Mouse (Mus musculus) CD4-positive helper T cell, adult 2 months (primary cell): ENCODE results near the gene Kcnt2.

Experiments
- DNase-seq: peaks from one replicate; pipeline ENCODE4 v3.0.0-alpha.2; 2012; ENCODE audit warnings: low read depth, missing footprints, low spot score

Kcnt2 gene

DNA sequence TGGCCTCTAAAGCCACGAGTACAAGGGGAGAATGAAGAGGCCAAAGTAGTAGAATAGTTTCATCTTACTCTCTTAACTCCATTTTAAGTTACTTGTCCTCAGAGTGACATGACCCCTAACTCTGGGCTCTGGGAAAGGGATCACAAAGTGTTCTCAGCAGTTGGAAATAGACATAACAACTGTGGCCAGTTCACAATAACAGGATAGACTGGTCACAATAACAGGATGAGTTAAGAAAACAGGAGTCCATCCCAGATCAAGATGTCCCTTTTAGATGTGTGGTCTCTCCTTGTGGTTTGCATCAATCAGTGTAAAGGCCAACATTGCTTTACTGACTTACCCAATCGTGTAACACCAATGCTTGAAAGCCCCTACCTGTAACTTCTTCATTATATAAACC lies 132.8 kb downstream of the Kcnt2 start:
- DNase-seq, result no peak

GRCm38 (mm10) chr1:140379526-140379925 lies 133.6 kb downstream of the Kcnt2 start:
- DNase-seq, result no peak

DNA sequence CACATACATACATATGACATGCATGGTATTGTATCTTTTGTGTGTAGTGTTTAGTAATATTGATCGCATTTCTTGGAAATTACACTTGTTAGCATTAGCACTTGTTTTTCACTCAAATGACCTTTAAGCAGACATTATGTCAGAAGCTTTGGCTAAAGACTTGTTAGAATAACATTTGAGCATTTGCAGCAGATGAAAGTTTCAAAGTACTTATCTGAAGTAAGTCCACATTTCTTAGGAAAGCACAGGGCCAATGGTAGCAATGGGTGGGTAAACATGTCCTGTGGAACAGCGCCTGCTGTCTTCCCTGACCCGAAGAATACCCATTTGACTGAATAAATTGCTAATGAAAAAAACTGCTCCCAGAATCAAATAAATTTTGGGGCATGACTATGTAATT lies 135.1 kb downstream of the Kcnt2 start:
- no peak for DNase-seq

GRCm38 (mm10) chr1:140390301-140390700 lies 144.3 kb downstream of the Kcnt2 start:
- no peak for DNase-seq

- no peak for DNase-seq
Measured at GRCm38 (mm10) chr1:140397756-140398155, 151.8 kb downstream of the Kcnt2 start.

DNA sequence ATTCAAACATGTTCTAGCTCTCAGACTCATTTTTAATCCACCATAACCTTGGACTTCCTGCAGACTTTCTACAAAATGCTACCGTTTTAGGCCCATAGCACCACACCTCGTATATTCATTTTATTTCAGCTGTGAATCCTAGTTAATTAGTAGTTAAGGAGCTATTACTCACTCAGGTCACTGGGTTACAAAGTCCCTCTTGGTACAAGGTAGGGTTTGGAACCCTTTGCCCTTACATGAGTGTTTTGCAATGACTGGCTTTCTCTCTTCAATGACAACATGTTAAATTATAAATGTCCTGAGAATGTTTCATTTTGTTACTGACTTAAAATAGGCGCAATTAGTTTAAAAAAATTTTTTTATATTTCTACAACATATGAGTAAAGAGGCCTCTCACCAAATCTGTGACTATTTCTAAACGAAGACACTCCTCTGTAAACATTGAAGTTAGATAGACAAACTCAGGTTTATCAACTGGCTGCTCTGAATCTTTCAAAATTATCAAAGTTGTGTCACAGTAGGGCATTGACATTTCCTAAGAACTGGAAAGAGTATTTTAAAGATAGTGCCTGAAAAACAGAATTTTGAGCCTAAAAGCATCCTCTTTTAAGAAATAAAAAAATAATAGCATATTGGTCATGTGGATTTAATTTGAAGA lies 160.8 kb downstream of the Kcnt2 start:
- DNase-seq, result no peak

GRCm38 (mm10) chr1:140415761-140416160 lies 169.8 kb downstream of the Kcnt2 start:
- no peak for DNase-seq

- no peak for DNase-seq
Measured at GRCm38 (mm10) chr1:140422954-140423353, 177.0 kb downstream of the Kcnt2 start.

DNA sequence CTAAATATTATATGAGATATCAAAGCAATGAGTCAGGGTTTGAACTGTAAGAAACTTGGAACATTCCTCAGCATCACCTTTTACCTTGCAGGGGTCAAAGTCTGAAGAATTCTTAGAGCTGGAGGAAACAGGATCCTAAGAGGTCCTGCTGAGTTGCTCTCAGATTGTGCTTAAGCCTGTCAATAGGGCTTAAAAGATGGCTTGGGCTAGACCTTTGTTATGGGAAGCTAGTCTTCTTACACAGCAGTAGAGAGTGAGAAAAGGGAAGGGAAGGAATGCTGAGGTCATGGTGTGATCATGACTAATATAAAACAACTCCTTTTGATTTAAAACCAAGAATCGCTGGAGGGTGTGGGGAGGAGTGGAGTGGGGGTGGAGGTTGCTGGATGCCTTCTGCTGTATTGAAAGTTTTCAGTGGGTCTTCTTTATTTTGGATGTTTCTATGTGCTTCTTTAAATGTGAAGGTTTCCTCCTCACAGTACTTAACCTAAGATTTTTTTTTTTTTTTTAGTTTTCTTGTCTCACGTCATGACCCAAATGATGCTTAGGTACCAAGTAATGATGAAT lies 183.4 kb downstream of the Kcnt2 start:
- DNase-seq, result no peak

DNA sequence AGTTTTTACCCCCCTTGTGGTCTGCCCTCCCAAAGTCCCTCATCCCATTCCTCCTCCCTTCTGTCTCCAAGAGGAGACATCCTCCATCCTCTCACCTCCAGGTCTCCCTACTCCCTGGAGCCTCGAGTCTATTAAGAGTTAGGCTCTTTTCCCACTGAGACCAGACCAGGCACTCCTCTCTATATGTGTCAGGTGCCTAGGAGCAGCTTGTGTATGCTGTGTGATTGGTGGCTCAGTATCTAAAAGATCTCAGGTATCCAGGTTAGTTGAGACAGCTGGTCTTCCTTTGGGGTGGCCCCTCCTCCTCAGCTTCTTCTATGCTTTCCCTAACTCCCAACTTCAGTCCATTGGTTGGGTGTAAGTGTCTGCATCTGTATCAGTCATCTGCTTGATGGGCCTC lies 186.1 kb downstream of the Kcnt2 start:
- DNase-seq, result no peak

- DNase-seq, result no peak
Measured at GRCm38 (mm10) chr1:140434791-140435190, 188.8 kb downstream of the Kcnt2 start.

GRCm38 (mm10) chr1:140438176-140438575 lies 192.2 kb downstream of the Kcnt2 start:
- no peak for DNase-seq

GRCm38 (mm10) chr1:140443904-140444303 lies 197.9 kb downstream of the Kcnt2 start:
- no peak for DNase-seq

DNA sequence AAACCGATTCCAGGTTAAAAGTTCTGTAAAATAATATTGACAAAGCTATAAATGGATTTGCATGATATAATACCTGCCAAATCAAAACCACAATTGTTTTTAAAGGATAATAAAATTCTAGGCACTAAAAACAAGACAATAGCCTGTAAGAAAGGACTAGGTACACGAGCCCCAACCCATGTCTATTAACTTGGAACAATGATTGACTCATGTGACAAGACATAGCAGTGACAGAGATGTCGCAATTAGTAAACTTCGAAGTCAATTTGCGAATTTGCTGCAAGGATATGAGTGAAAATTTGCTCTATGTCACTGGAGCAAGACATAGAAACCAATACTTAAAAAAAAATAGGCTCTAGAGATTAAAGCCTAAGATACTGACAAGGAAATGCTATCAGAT lies 198.4 kb downstream of the Kcnt2 start:
- no peak for DNase-seq

- DNase-seq, result no peak
Measured at GRCm38 (mm10) chr1:140451461-140451860, 205.5 kb downstream of the Kcnt2 start.

- no peak for DNase-seq
Measured at GRCm38 (mm10) chr1:140451924-140452323, 206.0 kb downstream of the Kcnt2 start.

DNA sequence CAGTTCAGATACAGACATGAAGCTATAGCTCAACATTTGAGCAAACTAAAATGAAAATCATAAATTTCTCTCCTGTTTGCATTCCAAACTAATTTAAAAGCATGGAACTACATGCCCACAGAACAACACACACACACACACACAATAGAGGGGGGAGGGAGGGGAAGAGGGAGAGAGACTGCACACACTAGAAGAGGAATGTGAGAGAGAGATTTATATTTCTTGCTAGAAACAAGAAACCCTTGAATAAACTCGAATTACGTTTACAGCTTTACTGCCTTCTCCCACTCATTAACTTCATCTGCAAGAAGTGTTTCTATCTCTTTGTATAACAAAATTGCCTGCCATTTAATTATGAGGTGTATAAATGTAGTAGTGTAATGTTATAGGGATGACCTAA lies 209.9 kb downstream of the Kcnt2 start:
- DNase-seq, result no peak

DNA sequence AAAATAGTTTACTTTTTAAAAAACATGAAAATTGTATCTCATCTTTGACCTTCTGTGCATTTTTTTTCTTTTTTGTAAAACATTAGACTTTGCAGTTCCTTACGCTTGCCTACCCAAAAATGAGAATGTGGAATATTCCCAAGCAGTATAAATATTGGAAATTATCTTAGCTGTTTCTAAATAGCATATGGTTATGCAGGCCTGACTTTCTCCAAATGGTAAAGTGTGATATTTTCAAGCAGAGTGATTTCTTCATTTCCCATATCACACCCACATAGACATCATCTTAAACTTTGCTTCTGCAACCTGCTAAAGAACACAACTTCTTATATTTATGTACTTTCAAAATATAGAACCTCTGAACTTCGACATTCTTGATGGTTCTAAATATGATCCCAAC lies 210.9 kb downstream of the Kcnt2 start:
- no peak for DNase-seq

DNA sequence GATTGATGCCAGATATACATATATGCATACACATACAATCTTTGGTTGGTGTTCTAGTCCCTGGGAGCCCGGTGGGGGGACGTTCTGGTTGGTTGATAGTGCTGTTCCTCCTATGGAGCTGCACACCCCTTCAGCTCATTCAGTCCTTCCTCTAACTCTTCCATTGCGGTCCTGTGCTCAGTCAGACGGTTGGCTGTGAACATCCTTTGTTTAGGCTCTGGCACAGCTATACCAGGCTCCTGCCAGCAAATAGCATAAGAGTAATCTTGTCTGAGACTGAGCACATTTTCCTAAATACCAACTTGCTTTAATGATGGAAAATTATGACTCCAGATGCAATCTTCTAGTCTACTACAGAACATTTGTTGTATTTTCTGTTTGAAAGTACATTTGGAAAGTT lies 222.4 kb downstream of the Kcnt2 start:
- no peak for DNase-seq

- DNase-seq, result no peak
Measured at GRCm38 (mm10) chr1:140469586-140469985, 223.6 kb downstream of the Kcnt2 start.

DNA sequence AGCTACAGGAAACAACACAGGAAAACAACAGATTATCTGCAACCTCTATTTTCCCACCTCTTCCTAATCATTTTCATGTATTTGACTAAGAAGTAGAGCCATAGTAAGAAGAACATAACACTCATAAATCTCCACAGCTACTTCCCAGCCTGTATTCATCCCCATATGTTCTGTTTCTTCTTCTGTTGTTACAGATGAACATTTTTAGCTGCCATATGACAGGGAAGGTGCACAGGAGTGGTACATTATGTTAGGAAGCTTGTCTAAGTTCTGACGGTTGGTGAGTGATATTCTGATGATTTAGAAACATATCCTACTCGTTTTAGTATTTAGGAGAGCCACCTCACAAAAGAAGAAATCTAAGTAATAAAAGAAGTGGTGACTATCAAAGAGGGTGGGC lies 231.0 kb downstream of the Kcnt2 start:
- no peak for DNase-seq

GRCm38 (mm10) chr1:140484016-140484415 lies 238.1 kb downstream of the Kcnt2 start:
- DNase-seq, result no peak

DNA sequence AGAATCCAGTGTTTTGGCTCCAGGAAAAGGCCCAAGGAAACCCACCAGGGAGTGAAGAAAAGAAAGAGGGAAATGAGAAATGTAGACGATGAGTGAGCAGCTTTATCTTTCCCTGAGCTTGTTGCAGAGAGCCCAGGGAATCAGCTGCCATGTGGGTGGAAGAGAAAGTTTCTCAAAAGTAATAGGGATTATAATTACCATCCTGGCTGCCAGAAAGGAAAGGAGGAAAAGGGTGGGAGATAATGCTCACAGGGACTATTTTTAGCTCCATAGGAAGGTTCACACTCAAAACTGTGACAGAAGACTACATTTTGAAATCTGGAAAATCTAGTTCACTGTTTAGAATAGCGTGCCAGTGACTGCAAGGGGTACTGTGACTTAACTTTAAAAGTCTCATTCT lies 243.9 kb downstream of the Kcnt2 start:
- no peak for DNase-seq

DNA sequence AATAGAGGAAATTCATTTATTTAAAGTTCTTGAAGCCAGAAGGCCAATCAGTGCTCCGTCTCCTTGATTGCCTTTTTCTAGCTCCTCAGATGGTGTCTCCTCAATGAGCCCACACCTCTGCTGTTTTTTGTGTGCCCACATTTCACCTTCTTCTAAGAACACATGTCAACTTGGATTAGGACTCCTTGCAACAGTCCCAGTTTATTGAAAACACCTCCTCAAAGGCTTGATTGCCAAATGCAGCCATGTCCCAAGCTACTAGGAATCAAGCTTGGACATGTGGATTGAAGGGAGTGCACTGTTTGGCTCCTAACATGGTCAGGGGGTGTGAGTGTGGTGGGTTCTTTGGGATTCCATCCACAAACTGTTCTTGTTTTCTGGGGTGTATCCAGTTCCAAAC lies 245.4 kb downstream of the Kcnt2 start:
- no peak for DNase-seq
